In genomic region chr17:5730538-5730937, GRCm38 (mm10) we compare ENCODE assay signal across 17 mouse cellular contexts.
DNase-seq lines count a peak whose midpoint lies in the region; ATAC-seq lines count a peak whose summit lies in the region.
"Had no signal": no experiment of that assay in that cellular context is flagged by ENCODE, and none has a peak within 500 bp of the region (broad histone marks: within the 10 kb centered on the region; RNA-seq: fewer than 3 reads in every experiment).

No protein-coding gene starts in this region.

- peak; percentile 90 for ATAC-seq in common myeloid progenitor, adult 5-6 weeks (replicated peaks; ENCODE audit: low read depth, poor library complexity, severe bottlenecking)
- ATAC-seq in forebrain, embryonic 12.5 days (ENCODE audit: low FRiP score) = no peak
- ATAC-seq: forebrain, embryonic 16.5 days; inflammation-experienced regulatory T-cells, adult 6 months; midbrain, embryonic 16.5 days had no signal

- intact Hi-C loops in heart, postnatal 10 days (cut with DNase I) = loop anchor here (5.0 kb wide), 1 partner anchor 288 kb away; the partner anchor contains the start of gene Tmem242
- intact Hi-C loops in heart, postnatal 25 days (cut with DNase I) = no loop called here

- no peak overlapping the region for H3K27ac ChIP-seq in forebrain, embryonic 12.5 days
- H3K27ac ChIP-seq: embryonic facial prominence, embryonic 12.5 days; limb, embryonic 15.5 days had no signal

- H3K27me3 ChIP-seq in forebrain, embryonic 12.5 days = no peaks in the 10 kb centered on the region; the same call in none of the 2 replicates
- H3K27me3 ChIP-seq: embryonic facial prominence, embryonic 12.5 days; limb, embryonic 15.5 days had no signal

- no peak overlapping the region for H3K9ac ChIP-seq in forebrain, embryonic 12.5 days
- H3K9ac ChIP-seq: embryonic facial prominence, embryonic 12.5 days; limb, embryonic 15.5 days had no signal

- DNase-seq in heart, adult 11 months = peak; percentile 92
- DNase-seq in heart, postnatal 10 days = no peak
- peak; percentile 85 for DNase-seq in A20 (ENCODE audit: low read depth, low spot score)
- DNase-seq in naive thymus-derived CD4-positive, alpha-beta T cell, adult 2 months (ENCODE audit: low read depth) = peak; percentile 30
- no peak for DNase-seq in cerebellum, adult 9-10 months
- DNase-seq in heart, postnatal 25 days (ENCODE audit: low spot score) = no peak
- DNase-seq: adrenal gland, postnatal 36 days; cerebellum, postnatal 10 days; gastrocnemius, postnatal 14 days; kidney, postnatal 10 days had no signal

- H3K4me3 ChIP-seq in forebrain, embryonic 12.5 days (replicated peaks) = no peak overlapping the region
- H3K4me3 ChIP-seq: embryonic facial prominence, embryonic 12.5 days; limb, embryonic 15.5 days had no signal

- no peaks in the 10 kb centered on the region for H3K4me1 ChIP-seq in forebrain, embryonic 12.5 days
- H3K4me1 ChIP-seq: embryonic facial prominence, embryonic 12.5 days; limb, embryonic 15.5 days had no signal

- H3K36me3 ChIP-seq in forebrain, embryonic 12.5 days (replicated peaks) = no peaks in the 10 kb centered on the region
- H3K36me3 ChIP-seq: embryonic facial prominence, embryonic 12.5 days; limb, embryonic 15.5 days had no signal

- H3K4me2 ChIP-seq in forebrain, embryonic 12.5 days = no peak overlapping the region
- H3K4me2 ChIP-seq: embryonic facial prominence, embryonic 12.5 days; limb, embryonic 15.5 days had no signal

- no peaks in the 10 kb centered on the region for H3K9me3 ChIP-seq in forebrain, embryonic 12.5 days
- H3K9me3 ChIP-seq: embryonic facial prominence, embryonic 12.5 days; limb, embryonic 15.5 days had no signal

- WGBS in forebrain, embryonic 12.5 days = 90% methylated on average over 5 of the region's 5 CpGs

Comparison
In these comparisons a context has a peak if more than half of its experiments do, and no peak if none do; other contexts are left out.
1. DNase-seq: peak in heart, adult 11 months (single experiment), A20 (single experiment) and naive thymus-derived CD4-positive, alpha-beta T cell, adult 2 months (single experiment); none in heart, postnatal 10 days (0 of 2), cerebellum, adult 9-10 months (single experiment) and heart, postnatal 25 days (single experiment).